Mouse (Mus musculus) kidney, embryonic 16.5 days (tissue): ENCODE measurements at regions not wholly inside any gene's neighbourhood (a gene's known extent, or its start where the extent isn't known, plus 50 kb on each side); places are given as distances from the start of the nearest gene placed in this dataset.
A peak's percentile ranks its signal among the peaks of the same experiment; 100 is the strongest.

Experiments
- ATAC-seq: fragments of 200-750 bp; cut with Nextera tagmentation; 2 replicates; pipeline ENCODE4 v1.8.0; 2017; ENCODE audit warnings: moderate TSS enrichment; ENCODE audit not compliant: low FRiP score, low TSS enrichment
- H3K27ac ChIP-seq: fragments of 300-500 bp; sonication (generic); 2 replicates; pipeline ENCODE4 v1.5.1; 2014; ENCODE audit warnings: low read length
- H3K27me3 ChIP-seq: fragments of 300-500 bp; sonication (generic); 2 replicates; pipeline ENCODE4 v1.6.1; 2014; ENCODE audit warnings: low read length, control low read depth, mixed read lengths; ENCODE audit not compliant: insufficient read depth
- H3K36me3 ChIP-seq: fragments of 300-500 bp; sonication (generic); 2 replicates; pipeline ENCODE4 v1.6.1; 2014; ENCODE audit warnings: low read length, control low read depth, mixed read lengths; ENCODE audit not compliant: insufficient read depth
- H3K4me1 ChIP-seq: fragments of 300-500 bp; sonication (generic); 2 replicates; pipeline ENCODE4 v1.6.1; 2014; ENCODE audit warnings: low read length, control low read depth, mixed read lengths; ENCODE audit not compliant: insufficient read depth
- H3K4me2 ChIP-seq: fragments of 300-500 bp; sonication (generic); replicated peaks from 2 replicates; pipeline ENCODE4 v1.6.1; 2014; ENCODE audit warnings: low read depth, low read length
- H3K4me3 ChIP-seq: fragments of 300-500 bp; sonication (generic); 2 replicates; pipeline ENCODE4 v1.5.1; 2014; ENCODE audit warnings: mild to moderate bottlenecking, low read length
- H3K9ac ChIP-seq: fragments of 300-500 bp; sonication (generic); replicated peaks from 2 replicates; pipeline ENCODE4 v1.6.1; 2014; ENCODE audit warnings: low read length
- H3K9me3 ChIP-seq: fragments of 300-500 bp; sonication (generic); 2 replicates; pipeline ENCODE4 v1.6.1; 2016; ENCODE audit warnings: low read length, control low read depth
- WGBS: fragments of 180-500 bp; shearing (Covaris S2); extraction: QIAGEN DNeasy Blood & Tissue Kit; methylation state at CpG from one replicate; pipeline ENCODE4 v1.1.7; 2014; 5-methylcytosine and 5-hydroxymethylcytosine counted together

GRCm38 (mm10) chr5:101323041-101323950 is 341.5 kb downstream of the Nkx6-1 start:
- no peaks in the 10 kb centered on the region for H3K9me3 ChIP-seq
- ATAC-seq = peak; percentile 80

GRCm38 (mm10) chr5:101299986-101300385 is 364.8 kb downstream of the Nkx6-1 start:
- ATAC-seq = no peak
- Histone ChIP-seq H3K9me3 (no peaks in the 10 kb centered on the region), H3K4me2 (no peak overlapping the region), H3K27me3 (no peaks in the 10 kb centered on the region), H3K9ac (no peak overlapping the region), H3K27ac (no peak overlapping the region), H3K36me3 (no peaks in the 10 kb centered on the region), H3K4me1 (no peaks in the 10 kb centered on the region), H3K4me3 (no peak overlapping the region)
- 88% methylated on average over 6 of the region's 6 CpGs for WGBS

More at GRCm38 (mm10) chr5:101323041-101323950, 341.5 kb downstream of the Nkx6-1 start:
- Histone ChIP-seq H3K4me3 (peak overlapping the region; percentile 8; the same call in 1 of the 2 replicates), H3K27me3 (peaks cover 24% of the 10 kb centered on the region; the same call in 1 of the 2 replicates), H3K36me3 (no peaks in the 10 kb centered on the region), H3K4me2 (peak overlapping the region; percentile 26), H3K9ac (no peak overlapping the region), H3K27ac (no peak overlapping the region), H3K4me1 (peaks cover 12% of the 10 kb centered on the region)
- WGBS = 7% methylated on average over 20 of the region's 20 CpGs

- Histone ChIP-seq H3K4me1 (no peaks in the 10 kb centered on the region), H3K4me3 (no peak overlapping the region)
- WGBS = 75% methylated on average over 4 of the region's 4 CpGs
Measured at GRCm38 (mm10) chr5:101298411-101298810, 366.4 kb downstream of the Nkx6-1 start.

GRCm38 (mm10) chr5:101297511-101298102 is 367.2 kb downstream of the Nkx6-1 start:
- no peak overlapping the region for H3K4me3 ChIP-seq
- 38% methylated on average over 5 of the region's 5 CpGs for WGBS
- no peak for ATAC-seq
- H3K27me3 ChIP-seq = no peaks in the 10 kb centered on the region
- no peaks in the 10 kb centered on the region for H3K36me3 ChIP-seq
- H3K4me2 ChIP-seq = no peak overlapping the region
- H3K9ac ChIP-seq = no peak overlapping the region
- H3K4me1 ChIP-seq = no peaks in the 10 kb centered on the region
- no peaks in the 10 kb centered on the region for H3K9me3 ChIP-seq
- no peak overlapping the region for H3K27ac ChIP-seq

More at GRCm38 (mm10) chr5:101298411-101298810, 366.4 kb downstream of the Nkx6-1 start:
- H3K4me2 ChIP-seq = no peak overlapping the region
- H3K9ac ChIP-seq = no peak overlapping the region
- no peaks in the 10 kb centered on the region for H3K27me3 ChIP-seq
- no peak overlapping the region for H3K27ac ChIP-seq
- ATAC-seq = no peak
- H3K36me3 ChIP-seq = no peaks in the 10 kb centered on the region
- H3K9me3 ChIP-seq = no peaks in the 10 kb centered on the region

- H3K4me3 ChIP-seq = no peak overlapping the region
- H3K9ac ChIP-seq = no peak overlapping the region
- H3K4me2 ChIP-seq = no peak overlapping the region
- H3K9me3 ChIP-seq = no peaks in the 10 kb centered on the region
- H3K27me3 ChIP-seq = no peaks in the 10 kb centered on the region
- no peaks in the 10 kb centered on the region for H3K4me1 ChIP-seq
- WGBS = 69% methylated on average over 7 of the region's 7 CpGs
- no peaks in the 10 kb centered on the region for H3K36me3 ChIP-seq
- no peak for ATAC-seq
- H3K27ac ChIP-seq = no peak overlapping the region
Measured at GRCm38 (mm10) chr5:101295941-101296340, 368.9 kb downstream of the Nkx6-1 start.

- WGBS = 50% methylated on average over 3 of the region's 3 CpGs
- Histone ChIP-seq H3K27me3 (no peaks in the 10 kb centered on the region), H3K36me3 (no peaks in the 10 kb centered on the region), H3K9ac (no peak overlapping the region), H3K4me3 (no peak overlapping the region), H3K4me2 (no peak overlapping the region), H3K9me3 (no peaks in the 10 kb centered on the region), H3K27ac (no peak overlapping the region), H3K4me1 (no peaks in the 10 kb centered on the region)
- no peak for ATAC-seq
Measured at GRCm38 (mm10) chr5:101294031-101294430, 370.8 kb downstream of the Nkx6-1 start.

GRCm38 (mm10) chr5:101288358-101288757 is 376.4 kb downstream of the Nkx6-1 start:
- H3K27me3 ChIP-seq = no peaks in the 10 kb centered on the region
- WGBS = 65% methylated on average over 6 of the region's 6 CpGs
- ATAC-seq = no peak

GRCm38 (mm10) chr5:101285941-101286340 is 378.9 kb downstream of the Nkx6-1 start:
- no peaks in the 10 kb centered on the region for H3K36me3 ChIP-seq
- no peaks in the 10 kb centered on the region for H3K4me1 ChIP-seq
- no peaks in the 10 kb centered on the region for H3K9me3 ChIP-seq
- ATAC-seq = no peak
- no peaks in the 10 kb centered on the region for H3K27me3 ChIP-seq
- H3K9ac ChIP-seq = no peak overlapping the region
- H3K4me2 ChIP-seq = no peak overlapping the region
- 41% methylated on average over 7 of the region's 7 CpGs for WGBS
- H3K4me3 ChIP-seq = no peak overlapping the region
- H3K27ac ChIP-seq = no peak overlapping the region

More at GRCm38 (mm10) chr5:101288358-101288757, 376.4 kb downstream of the Nkx6-1 start:
- Histone ChIP-seq H3K4me3 (no peak overlapping the region), H3K36me3 (no peaks in the 10 kb centered on the region), H3K4me2 (no peak overlapping the region), H3K9ac (no peak overlapping the region), H3K9me3 (no peaks in the 10 kb centered on the region), H3K27ac (no peak overlapping the region), H3K4me1 (no peaks in the 10 kb centered on the region)

- Histone ChIP-seq H3K4me3 (no peak overlapping the region), H3K9ac (no peak overlapping the region), H3K9me3 (no peaks in the 10 kb centered on the region), H3K27me3 (no peaks in the 10 kb centered on the region), H3K4me1 (no peaks in the 10 kb centered on the region), H3K4me2 (no peak overlapping the region), H3K36me3 (no peaks in the 10 kb centered on the region), H3K27ac (no peak overlapping the region)
- 82% methylated on average over 3 of the region's 3 CpGs for WGBS
- ATAC-seq = no peak
Measured at GRCm38 (mm10) chr5:101250474-101250873, 405.0 kb downstream of the Gpat3 start.

- WGBS = 90% methylated on average over 2 of the region's 2 CpGs
- no peak for ATAC-seq
- no peak overlapping the region for H3K4me2 ChIP-seq
Measured at GRCm38 (mm10) chr5:101242651-101243050, 397.1 kb downstream of the Gpat3 start.

More at GRCm38 (mm10) chr5:101242651-101243050, 397.1 kb downstream of the Gpat3 start:
- no peak overlapping the region for H3K4me3 ChIP-seq
- H3K27me3 ChIP-seq = no peaks in the 10 kb centered on the region
- no peak overlapping the region for H3K9ac ChIP-seq
- no peaks in the 10 kb centered on the region for H3K9me3 ChIP-seq
- H3K4me1 ChIP-seq = no peaks in the 10 kb centered on the region
- no peak overlapping the region for H3K27ac ChIP-seq
- no peaks in the 10 kb centered on the region for H3K36me3 ChIP-seq
